Mouse (Mus musculus) forebrain, embryonic 10.5 days (tissue): ENCODE measurements around the gene C8b. TPM values are rescaled to one million over a fixed set of nuclear protein-coding genes. Genes with fewer than 3 reads are reported as not detected.

Experiments
- DNase-seq: peaks from one replicate; pipeline ENCODE4 v3.0.0-alpha.2; 2017; ENCODE audit warnings: low spot score; ENCODE audit errors: extremely low spot score
- H3K27ac ChIP-seq: fragments of 300-500 bp; sonication (generic); 2 replicates; pipeline ENCODE4 v1.5.1; 2016; ENCODE audit warnings: mild to moderate bottlenecking
- H3K27me3 ChIP-seq: fragments of 300-500 bp; sonication (generic); 2 replicates; pipeline ENCODE4 v1.6.1; 2016; ENCODE audit warnings: mild to moderate bottlenecking; ENCODE audit not compliant: poor library complexity, severe bottlenecking
- H3K36me3 ChIP-seq: fragments of 300-500 bp; sonication (generic); replicated peaks from 2 replicates; pipeline ENCODE4 v1.6.1; 2016; ENCODE audit warnings: mild to moderate bottlenecking, moderate library complexity
- H3K4me1 ChIP-seq: fragments of 300-500 bp; sonication (generic); 2 replicates; pipeline ENCODE4 v1.6.1; 2016
- H3K4me3 ChIP-seq: fragments of 300-500 bp; sonication (generic); 2 replicates; pipeline ENCODE4 v1.5.1; 2016; ENCODE audit warnings: mild to moderate bottlenecking, moderate library complexity
- H3K9me3 ChIP-seq: fragments of 300-500 bp; sonication (generic); 2 replicates; pipeline ENCODE4 v1.6.1; 2016; ENCODE audit warnings: mild to moderate bottlenecking, moderate library complexity
- WGBS: fragments of 180-500 bp; shearing (Covaris S2); methylation state at CpG from one replicate; pipeline ENCODE4 v1.1.7; 2016; 5-methylcytosine and 5-hydroxymethylcytosine counted together
- polyA plus RNA-seq: library from polyadenylated mRNA; unstranded; fragments of >200 nt; fragmentation: Nextera tagmentation; extraction: Ambion mirVana; gene quantifications from 2 replicates; pipeline ENCODE4 v1.2.1, GENCODE M21; 2016

C8b gene
- polyA plus RNA-seq, 1 experiment from 2014 or later = not detected

DNA sequence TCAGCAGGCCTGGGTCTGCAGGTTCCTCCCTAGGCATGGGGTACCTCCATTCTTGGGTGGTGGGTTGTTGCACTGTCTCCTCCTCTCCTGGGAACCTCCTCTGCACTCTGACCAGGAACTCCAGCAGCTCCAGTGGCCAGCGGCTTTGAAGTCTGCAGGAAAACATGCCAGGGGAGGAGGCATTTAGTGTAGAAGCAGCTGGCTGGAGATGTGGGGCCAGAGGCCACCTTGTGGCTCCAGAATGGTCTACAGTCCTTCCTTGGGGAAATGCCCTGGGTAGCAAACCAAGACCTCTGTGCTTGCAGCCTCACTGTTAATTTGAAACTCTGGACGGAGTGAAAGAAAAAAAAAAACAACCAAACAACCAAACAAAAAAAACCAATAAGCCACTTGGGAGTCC lies 51.4 kb downstream of the C8b start:
- Histone ChIP-seq H3K4me3 (no peak overlapping the region), H3K27me3 (no peaks in the 10 kb centered on the region), H3K27ac (no peak overlapping the region), H3K9me3 (no peaks in the 10 kb centered on the region), H3K36me3 (no peaks in the 10 kb centered on the region), H3K4me1 (peaks cover 20% of the 10 kb centered on the region)
- DNase-seq = no peak
- WGBS = 53% methylated on average over 2 of the region's 2 CpGs

DNA sequence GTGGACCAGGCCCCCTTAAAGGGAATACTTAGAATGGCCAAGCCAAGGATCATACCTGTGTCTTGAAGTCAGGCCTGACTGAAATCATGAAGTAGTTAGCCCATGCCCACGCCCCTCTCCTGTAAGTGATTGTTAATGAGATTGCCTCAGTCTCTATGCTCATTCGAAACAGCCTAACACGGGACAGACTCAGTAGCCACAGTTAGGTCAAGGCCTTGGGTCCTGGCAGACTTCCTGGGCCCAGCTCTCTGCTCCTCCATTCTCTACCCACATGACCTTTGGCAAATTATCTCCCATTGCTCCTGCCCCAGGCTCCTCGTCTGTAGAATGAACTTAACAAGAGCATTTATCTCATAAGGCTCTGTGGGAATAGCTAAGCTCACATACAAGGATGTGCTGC lies 52.9 kb downstream of the C8b start:
- Histone ChIP-seq H3K9me3 (no peaks in the 10 kb centered on the region), H3K4me1 (peaks cover 20% of the 10 kb centered on the region), H3K4me3 (no peak overlapping the region), H3K27me3 (no peaks in the 10 kb centered on the region), H3K27ac (no peak overlapping the region), H3K36me3 (no peaks in the 10 kb centered on the region)
- no peak for DNase-seq
- 67% methylated on average over 4 of the region's 4 CpGs for WGBS

DNA sequence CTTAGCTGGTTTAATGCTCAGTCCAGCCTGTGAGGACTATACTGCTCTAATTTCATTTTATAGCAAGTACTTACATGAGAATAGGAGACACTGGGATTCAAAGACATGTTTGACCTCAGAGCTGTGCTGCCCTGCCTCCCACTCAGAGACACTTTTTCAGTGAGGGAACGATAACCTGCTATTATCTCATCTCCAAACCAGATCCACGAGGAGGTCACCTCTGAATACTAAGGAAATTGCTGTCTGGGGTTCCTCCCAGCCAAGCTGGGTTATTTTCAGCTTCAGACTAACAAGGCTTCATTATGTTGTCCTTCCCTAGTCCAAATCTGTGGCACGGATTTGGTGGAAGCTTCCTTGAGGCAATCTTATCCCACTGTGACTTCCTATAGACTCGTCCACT lies 53.8 kb downstream of the C8b start:
- Histone ChIP-seq H3K27me3 (no peaks in the 10 kb centered on the region), H3K36me3 (no peaks in the 10 kb centered on the region), H3K4me3 (no peak overlapping the region), H3K9me3 (no peaks in the 10 kb centered on the region), H3K27ac (no peak overlapping the region), H3K4me1 (peaks cover 20% of the 10 kb centered on the region)
- WGBS = 75% methylated on average over 4 of the region's 4 CpGs
- no peak for DNase-seq

DNA sequence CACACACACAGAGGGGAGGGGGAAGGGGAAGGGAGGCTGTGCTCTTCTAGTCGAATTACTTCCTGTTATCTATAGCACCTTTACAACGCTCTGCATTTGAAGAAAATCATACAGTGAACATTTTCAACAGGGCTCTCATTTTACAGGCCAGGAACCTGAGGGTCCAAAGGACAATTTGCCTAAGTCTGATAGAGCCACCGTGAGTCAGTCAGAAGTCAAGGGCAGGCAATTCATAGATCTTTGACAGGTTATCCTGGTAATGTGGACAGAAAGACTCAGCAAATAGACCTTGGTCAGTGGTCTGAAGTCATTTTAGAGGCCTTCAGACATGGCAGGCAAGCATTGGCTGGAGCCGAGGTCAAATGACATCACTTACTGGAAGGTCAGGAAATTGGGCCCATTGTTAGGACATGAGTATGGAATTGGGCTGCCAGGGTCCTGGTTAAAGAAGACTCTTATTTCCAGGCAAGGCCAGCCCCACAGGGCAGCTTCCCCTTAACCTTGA lies 57.5 kb downstream of the C8b start:
- Histone ChIP-seq H3K36me3 (no peaks in the 10 kb centered on the region), H3K9me3 (no peaks in the 10 kb centered on the region), H3K4me1 (peaks cover 19% of the 10 kb centered on the region), H3K27ac (no peak overlapping the region), H3K27me3 (no peaks in the 10 kb centered on the region), H3K4me3 (no peak overlapping the region)
- no peak for DNase-seq
- WGBS = 85% methylated on average over 4 of the region's 4 CpGs

DNA sequence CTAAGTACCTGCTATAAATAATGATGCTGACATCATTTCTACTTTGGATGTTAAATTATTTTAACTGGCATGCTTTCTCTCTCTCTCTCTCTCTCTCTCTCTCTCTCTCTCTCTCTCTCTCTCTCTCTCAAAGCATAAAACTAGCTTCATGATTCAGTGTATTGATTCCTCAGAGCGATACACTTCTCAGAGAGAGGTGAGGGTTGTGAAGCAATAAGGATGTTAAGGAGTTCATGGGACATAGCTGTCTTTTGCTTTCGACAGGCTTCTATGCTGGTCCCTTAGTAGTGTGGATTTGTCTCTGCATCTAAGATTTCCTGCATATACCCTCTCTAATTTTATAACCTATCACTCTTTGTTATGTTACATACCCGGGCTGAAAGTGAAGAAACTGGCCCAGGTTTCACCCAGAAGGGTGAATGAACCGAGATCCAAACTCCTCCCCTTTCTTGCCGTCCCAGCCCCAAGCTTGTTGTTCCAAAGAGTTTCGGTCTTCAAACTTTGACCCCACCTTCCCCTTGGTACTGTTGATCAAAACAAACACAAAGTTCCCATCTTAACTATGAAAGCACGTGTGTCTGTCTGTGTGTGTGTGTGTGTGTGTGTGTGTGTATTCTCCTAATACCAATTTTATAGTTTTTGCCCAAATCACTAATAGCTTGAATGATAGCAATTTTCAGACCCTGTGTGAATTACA lies 58.4 kb downstream of the C8b start:
- no peak overlapping the region for H3K27ac ChIP-seq
- WGBS = 75% methylated on average over 7 of the region's 7 CpGs
- H3K9me3 ChIP-seq = no peaks in the 10 kb centered on the region
- peaks cover 11% of the 10 kb centered on the region for H3K4me1 ChIP-seq
- no peaks in the 10 kb centered on the region for H3K36me3 ChIP-seq
- no peak overlapping the region for H3K4me3 ChIP-seq
- no peak for DNase-seq
- H3K27me3 ChIP-seq = no peaks in the 10 kb centered on the region

DNA sequence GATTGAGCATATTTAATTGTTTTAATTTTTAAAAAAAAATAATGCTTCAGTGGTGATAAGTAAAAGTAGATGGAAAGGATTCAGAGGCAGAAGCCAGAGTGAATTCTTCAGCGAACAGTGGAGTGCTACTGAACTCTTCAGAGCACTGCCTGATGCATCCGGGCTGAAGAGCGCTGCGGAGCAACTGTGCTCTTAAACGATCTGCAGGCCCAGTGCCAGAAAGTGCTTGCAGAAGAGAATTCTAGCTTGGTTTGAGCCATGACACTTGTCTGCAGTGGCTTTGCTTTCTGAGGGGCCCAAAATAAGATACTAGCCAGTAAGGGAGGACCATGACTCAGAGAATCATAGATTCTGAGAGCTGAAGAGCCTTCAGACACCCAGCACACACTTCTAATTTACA lies 62.8 kb downstream of the C8b start:
- WGBS = 92% methylated on average over 5 of the region's 5 CpGs
- Histone ChIP-seq H3K9me3 (no peaks in the 10 kb centered on the region), H3K4me3 (no peak overlapping the region), H3K27ac (no peak overlapping the region), H3K27me3 (no peaks in the 10 kb centered on the region), H3K4me1 (no peaks in the 10 kb centered on the region), H3K36me3 (no peaks in the 10 kb centered on the region)
- DNase-seq = no peak

DNA sequence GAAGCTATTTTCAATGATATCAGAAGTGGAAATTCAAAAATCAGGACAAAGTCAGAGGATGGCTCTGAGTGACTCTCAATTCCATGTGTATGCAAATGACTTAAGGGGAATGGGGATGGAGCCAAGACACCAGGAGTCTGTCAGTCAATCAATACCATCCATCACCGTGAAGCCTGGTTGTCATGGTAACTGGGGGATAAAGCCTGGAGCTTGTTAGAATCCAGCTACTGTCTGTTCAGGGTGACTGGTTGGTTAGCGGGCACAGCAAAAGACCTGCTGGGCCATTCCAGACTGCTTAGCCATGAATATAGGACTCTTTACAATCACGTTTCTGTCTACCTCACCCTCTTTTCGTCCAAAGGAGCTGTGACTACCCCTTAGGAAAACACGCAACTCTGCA lies 69.0 kb downstream of the C8b start:
- H3K9me3 ChIP-seq = no peaks in the 10 kb centered on the region
- H3K36me3 ChIP-seq = no peaks in the 10 kb centered on the region
- DNase-seq = no peak
- no peaks in the 10 kb centered on the region for H3K27me3 ChIP-seq
- no peak overlapping the region for H3K4me3 ChIP-seq
- WGBS = 23% methylated on average over 5 of the region's 5 CpGs
- no peak overlapping the region for H3K27ac ChIP-seq
- H3K4me1 ChIP-seq = peaks cover 11% of the 10 kb centered on the region

DNA sequence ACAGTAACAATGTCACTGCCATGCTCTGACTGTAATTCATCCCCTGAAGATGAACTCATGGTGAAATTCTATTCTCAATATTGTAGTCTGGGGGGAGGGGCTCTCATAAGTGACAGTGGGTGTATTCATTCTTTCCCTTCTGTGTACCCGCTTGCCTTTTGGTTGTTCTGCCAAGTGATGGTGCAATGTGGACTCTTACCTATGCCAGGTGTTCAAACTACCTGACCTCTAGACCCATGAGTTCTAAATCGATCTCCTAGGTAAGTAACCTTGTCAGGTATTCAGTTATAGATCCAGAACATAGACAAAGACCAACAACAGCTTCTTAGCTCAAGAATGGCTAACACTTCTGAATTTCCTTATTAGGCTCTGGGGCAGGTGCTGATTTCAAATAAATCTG lies 72.2 kb downstream of the C8b start:
- Histone ChIP-seq H3K4me1 (peaks cover 18% of the 10 kb centered on the region), H3K36me3 (no peaks in the 10 kb centered on the region), H3K4me3 (no peak overlapping the region), H3K27me3 (no peaks in the 10 kb centered on the region), H3K9me3 (no peaks in the 10 kb centered on the region), H3K27ac (no peak overlapping the region)
- no peak for DNase-seq
- WGBS = 87% methylated on average over 2 of the region's 2 CpGs

DNA sequence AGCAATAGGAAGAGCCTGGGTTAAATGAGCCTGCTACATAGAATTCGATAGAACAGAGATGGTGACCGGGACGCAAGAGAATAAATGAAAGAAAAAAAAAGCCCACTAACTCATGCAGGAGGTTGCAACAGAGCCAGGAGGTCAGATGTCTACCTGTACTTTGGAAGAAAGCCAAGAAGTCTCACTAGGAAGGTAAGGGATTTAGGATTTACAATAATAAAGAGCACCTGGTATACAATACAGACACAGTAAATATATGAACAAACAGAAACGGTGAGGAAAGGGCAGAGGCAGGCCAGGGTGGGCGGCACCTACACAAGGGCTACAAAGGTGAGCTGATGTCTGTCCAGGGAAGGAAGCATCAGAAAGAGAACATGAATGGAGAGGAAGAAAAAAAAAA lies 76.1 kb downstream of the C8b start:
- DNase-seq = no peak
- H3K36me3 ChIP-seq = no peaks in the 10 kb centered on the region
- no peak overlapping the region for H3K27ac ChIP-seq
- no peak overlapping the region for H3K4me3 ChIP-seq
- H3K27me3 ChIP-seq = no peaks in the 10 kb centered on the region
- 88% methylated on average over 5 of the region's 5 CpGs for WGBS
- no peaks in the 10 kb centered on the region for H3K9me3 ChIP-seq
- H3K4me1 ChIP-seq = peaks cover 9% of the 10 kb centered on the region

DNA sequence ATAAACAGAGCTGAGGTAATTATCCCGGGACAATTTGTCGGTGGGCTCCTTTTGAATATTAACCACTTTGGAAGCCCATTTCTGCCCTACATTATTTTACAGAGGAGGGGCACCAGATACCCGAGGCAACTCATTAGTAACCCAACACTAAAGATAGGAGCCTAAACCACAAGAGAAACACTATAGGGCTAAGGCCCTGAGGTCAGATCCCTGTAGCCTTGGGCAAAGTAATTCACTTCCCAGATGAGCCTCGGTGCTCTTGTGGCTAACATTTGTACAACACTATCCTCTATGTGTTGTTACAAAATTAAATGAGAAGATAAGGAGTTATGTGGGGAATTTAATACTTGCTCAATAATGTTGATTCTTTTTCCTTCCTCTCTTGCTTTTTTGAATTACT lies 77.4 kb downstream of the C8b start:
- Histone ChIP-seq H3K4me3 (no peak overlapping the region), H3K27me3 (no peaks in the 10 kb centered on the region), H3K27ac (no peak overlapping the region), H3K9me3 (no peaks in the 10 kb centered on the region), H3K4me1 (peaks cover 9% of the 10 kb centered on the region), H3K36me3 (no peaks in the 10 kb centered on the region)
- no peak for DNase-seq
- WGBS = 72% methylated on average over 4 of the region's 4 CpGs

Other genes starting within 250 kb of the C8b start
- not detected in 2 replicates for gene Gm17662, start 91.0 kb downstream of the C8b start, polyA plus RNA-seq
- not detected in 2 replicates for gene C8a, start 110.1 kb downstream of the C8b start, polyA plus RNA-seq
- 0.09 and 0.15 TPM in 2 replicates for gene Fyb2, start 147.1 kb downstream of the C8b start, polyA plus RNA-seq